Mouse (Mus musculus): ENCODE measurements around the gene Wipi2. TPM values are rescaled to one million over a fixed set of nuclear protein-coding genes. Genes with fewer than 3 reads are reported as not detected.

Wipi2 gene
- polyA plus RNA-seq, 1 experiment from 2014 or later, result 52.7 TPM

- H3K9me3 ChIP-seq (ENCODE audit: control insufficient read depth, low read length), result no peaks in the 10 kb centered on the region
- no peak for ATAC-seq (replicated peaks; ENCODE audit: low FRiP score)
- no peak overlapping the region for H3K27ac ChIP-seq (ENCODE audit: low read depth, low read length)
- peaks cover 24% of the 10 kb centered on the region for H3K27me3 ChIP-seq (replicated peaks; ENCODE audit: control insufficient read depth, insufficient read depth, low read length)
- no peaks in the 10 kb centered on the region for H3K4me1 ChIP-seq (replicated peaks; ENCODE audit: control insufficient read depth, insufficient read depth, low read length)
- no peak for DNase-seq (ENCODE audit: low spot score)
- no peak overlapping the region for H3K4me3 ChIP-seq (ENCODE audit: low read depth, low read length)
- H3K9ac ChIP-seq (ENCODE audit: low read depth, low read length), result no peak overlapping the region
- no peak overlapping the region for H3K4me2 ChIP-seq
- H3K36me3 ChIP-seq (ENCODE audit: control insufficient read depth, insufficient read depth, low read length), result no peaks in the 10 kb centered on the region
- WGBS, result 74% methylated on average over 7 of the region's 7 CpGs
Measured at GRCm38 (mm10) chr5:142604379-142604778, 23.1 kb upstream of the Wipi2 start.

GRCm38 (mm10) chr5:142605288-142605687, 22.2 kb upstream of the Wipi2 start:
- DNase-seq (ENCODE audit: low spot score) (no peak), ATAC-seq (replicated peaks; ENCODE audit: low FRiP score) (no peak)
- Histone ChIP-seq H3K9ac (ENCODE audit: low read depth, low read length) (no peak overlapping the region), H3K4me2 (peak overlapping the region; percentile 10; the same call in 1 of the 2 replicates), H3K27me3 (replicated peaks; ENCODE audit: control insufficient read depth, insufficient read depth, low read length) (peaks cover 32% of the 10 kb centered on the region), H3K4me1 (replicated peaks; ENCODE audit: control insufficient read depth, insufficient read depth, low read length) (no peaks in the 10 kb centered on the region), H3K9me3 (ENCODE audit: control insufficient read depth, low read length) (no peaks in the 10 kb centered on the region), H3K27ac (ENCODE audit: low read depth, low read length) (no peak overlapping the region), H3K4me3 (ENCODE audit: low read depth, low read length) (no peak overlapping the region), H3K36me3 (ENCODE audit: control insufficient read depth, insufficient read depth, low read length) (no peaks in the 10 kb centered on the region)
- WGBS, result 86% methylated on average over 12 of the region's 12 CpGs

DNA sequence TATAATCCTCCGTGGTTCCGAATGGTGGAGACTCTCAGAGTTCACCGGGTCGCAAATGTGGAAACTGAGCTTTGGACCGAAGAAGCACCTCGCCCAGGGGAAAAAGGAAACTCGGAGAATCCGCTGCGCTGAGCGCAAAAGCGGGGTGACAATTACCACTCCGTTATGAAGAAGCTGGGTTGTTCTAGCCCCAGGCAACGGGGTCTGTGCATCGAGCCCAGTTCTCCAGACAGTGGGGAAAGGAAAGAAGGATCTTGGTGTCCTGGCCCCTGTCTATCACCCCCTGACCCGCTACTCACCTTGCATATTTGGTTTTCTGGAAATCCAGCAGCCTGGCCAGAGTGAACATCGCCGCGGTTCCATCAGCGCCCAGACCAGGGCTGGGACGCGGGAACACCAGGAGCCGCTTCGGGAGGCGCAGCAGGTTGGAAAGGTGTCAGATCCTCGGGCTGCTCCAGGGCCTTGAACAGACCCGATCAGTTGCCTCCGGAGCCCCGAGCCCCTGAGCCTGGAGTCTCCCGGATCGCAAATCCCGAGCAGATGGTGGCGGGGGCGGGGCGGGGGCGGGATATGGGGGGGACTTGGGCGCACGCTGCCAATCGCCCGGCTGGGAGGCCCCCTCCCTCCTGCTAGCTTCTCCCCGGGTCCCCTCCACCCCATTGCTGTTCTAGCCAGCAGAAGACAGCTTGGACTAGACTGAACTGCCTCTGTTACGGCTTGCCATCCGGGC, 19.1 kb upstream of the Wipi2 start, which contains the start of gene Mmd2:
Gene Mmd2, minus strand, starts transcription at position 542 of the 730 bp plus-strand sequence.
- no peaks in the 10 kb centered on the region for H3K36me3 ChIP-seq (ENCODE audit: control insufficient read depth, insufficient read depth, low read length)
- H3K4me3 ChIP-seq (ENCODE audit: low read depth, low read length), result peak within 1 kb of the TSS; percentile 50
- H3K27me3 ChIP-seq (replicated peaks; ENCODE audit: control insufficient read depth, insufficient read depth, low read length), result peaks cover 32% of the 10 kb centered on the region
- H3K4me1 ChIP-seq (replicated peaks; ENCODE audit: control insufficient read depth, insufficient read depth, low read length), result no peaks in the 10 kb centered on the region
- DNase-seq (ENCODE audit: low spot score) (peak; percentile 40), ATAC-seq (replicated peaks; ENCODE audit: low FRiP score) (0 out of 2 replicates have a peak, but pooled peaks have one; percentile 20)
- H3K4me2 ChIP-seq, result peak within 1 kb of the TSS; percentile 53
- no peak within 1 kb of the TSS for H3K27ac ChIP-seq (ENCODE audit: low read depth, low read length)
- no peaks in the 10 kb centered on the region for H3K9me3 ChIP-seq (ENCODE audit: control insufficient read depth, low read length)
- WGBS, result 4% methylated on average over 42 of the region's 42 CpGs
- H3K9ac ChIP-seq (ENCODE audit: low read depth, low read length), result peak within 1 kb of the TSS; percentile 57; the same call in 1 of the 2 replicates

GRCm38 (mm10) chr5:142608989-142609325, 18.5 kb upstream of the Wipi2 start:
- ATAC-seq (replicated peaks; ENCODE audit: low FRiP score) (no peak), DNase-seq (ENCODE audit: low spot score) (no peak)
- peaks cover 32% of the 10 kb centered on the region for H3K27me3 ChIP-seq (replicated peaks; ENCODE audit: control insufficient read depth, insufficient read depth, low read length)
- peak overlapping the region; percentile 53 for H3K4me2 ChIP-seq
- no peaks in the 10 kb centered on the region for H3K9me3 ChIP-seq (ENCODE audit: control insufficient read depth, low read length)
- 19% methylated on average over 4 of the region's 4 CpGs for WGBS
- no peak overlapping the region for H3K9ac ChIP-seq (ENCODE audit: low read depth, low read length)
- H3K36me3 ChIP-seq (ENCODE audit: control insufficient read depth, insufficient read depth, low read length), result no peaks in the 10 kb centered on the region
- peak overlapping the region; percentile 50 for H3K4me3 ChIP-seq (ENCODE audit: low read depth, low read length)
- no peaks in the 10 kb centered on the region for H3K4me1 ChIP-seq (replicated peaks; ENCODE audit: control insufficient read depth, insufficient read depth, low read length)
- no peak overlapping the region for H3K27ac ChIP-seq (ENCODE audit: low read depth, low read length)

DNA sequence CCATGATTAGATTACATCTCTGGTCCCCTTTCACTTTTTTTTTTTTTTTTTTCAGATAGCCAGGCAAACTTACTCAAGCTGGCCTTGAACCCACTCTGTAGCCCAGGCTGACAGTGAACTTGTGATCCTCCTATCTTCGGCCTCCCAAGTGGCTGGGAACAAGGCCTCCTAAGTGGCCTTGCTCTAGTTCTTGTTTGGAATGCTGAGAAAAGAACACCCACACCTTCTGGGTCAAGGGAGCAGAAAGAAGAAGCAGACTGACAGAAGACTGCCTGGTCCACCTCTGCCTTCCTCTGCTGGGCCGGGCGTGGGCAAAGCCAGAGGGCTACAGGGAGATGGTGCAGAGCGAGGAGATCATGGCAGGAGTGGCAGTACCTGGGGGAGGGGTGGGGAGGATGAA, 17.1 kb upstream of the Wipi2 start:
- DNase-seq (ENCODE audit: low spot score) (no peak), ATAC-seq (replicated peaks; ENCODE audit: low FRiP score) (no peak)
- Histone ChIP-seq H3K9ac (ENCODE audit: low read depth, low read length) (no peak overlapping the region), H3K9me3 (ENCODE audit: control insufficient read depth, low read length) (no peaks in the 10 kb centered on the region), H3K4me1 (replicated peaks; ENCODE audit: control insufficient read depth, insufficient read depth, low read length) (no peaks in the 10 kb centered on the region), H3K4me3 (ENCODE audit: low read depth, low read length) (no peak overlapping the region), H3K36me3 (ENCODE audit: control insufficient read depth, insufficient read depth, low read length) (no peaks in the 10 kb centered on the region), H3K27ac (ENCODE audit: low read depth, low read length) (no peak overlapping the region), H3K27me3 (replicated peaks; ENCODE audit: control insufficient read depth, insufficient read depth, low read length) (peaks cover 32% of the 10 kb centered on the region), H3K4me2 (no peak overlapping the region)
- WGBS, result 70% methylated on average over 4 of the region's 4 CpGs

GRCm38 (mm10) chr5:142614513-142614912, 13.0 kb upstream of the Wipi2 start:
- no peaks in the 10 kb centered on the region for H3K4me1 ChIP-seq (replicated peaks; ENCODE audit: control insufficient read depth, insufficient read depth, low read length)
- no peak overlapping the region for H3K9ac ChIP-seq (ENCODE audit: low read depth, low read length)
- peak; percentile 47 for ATAC-seq (replicated peaks; ENCODE audit: low FRiP score)
- no peaks in the 10 kb centered on the region for H3K9me3 ChIP-seq (ENCODE audit: control insufficient read depth, low read length)
- no peak overlapping the region for H3K4me3 ChIP-seq (ENCODE audit: low read depth, low read length)
- H3K27ac ChIP-seq (ENCODE audit: low read depth, low read length), result 0 out of 2 replicates have a peak overlapping the region, but pooled peaks have one; percentile 26
- 66% methylated on average over 3 of the region's 3 CpGs for WGBS
- no peak overlapping the region for H3K4me2 ChIP-seq
- DNase-seq (ENCODE audit: low spot score), result no peak
- peaks cover 6% of the 10 kb centered on the region; the same call in 1 of the 2 replicates for H3K27me3 ChIP-seq (replicated peaks; ENCODE audit: control insufficient read depth, insufficient read depth, low read length)
- H3K36me3 ChIP-seq (ENCODE audit: control insufficient read depth, insufficient read depth, low read length), result no peaks in the 10 kb centered on the region

GRCm38 (mm10) chr5:142615638-142616037, 11.9 kb upstream of the Wipi2 start:
- no peak for DNase-seq (ENCODE audit: low spot score)
- H3K36me3 ChIP-seq (ENCODE audit: control insufficient read depth, insufficient read depth, low read length), result no peaks in the 10 kb centered on the region
- H3K27me3 ChIP-seq (replicated peaks; ENCODE audit: control insufficient read depth, insufficient read depth, low read length), result no peaks in the 10 kb centered on the region
- H3K27ac ChIP-seq (ENCODE audit: low read depth, low read length), result no peak overlapping the region
- ATAC-seq (replicated peaks; ENCODE audit: low FRiP score), result no peak
- no peaks in the 10 kb centered on the region for H3K9me3 ChIP-seq (ENCODE audit: control insufficient read depth, low read length)
- H3K4me1 ChIP-seq (replicated peaks; ENCODE audit: control insufficient read depth, insufficient read depth, low read length), result no peaks in the 10 kb centered on the region
- 76% methylated on average over 4 of the region's 4 CpGs for WGBS
- H3K4me2 ChIP-seq, result no peak overlapping the region
- H3K9ac ChIP-seq (ENCODE audit: low read depth, low read length), result no peak overlapping the region
- no peak overlapping the region for H3K4me3 ChIP-seq (ENCODE audit: low read depth, low read length)

GRCm38 (mm10) chr5:142616326-142616725, 11.2 kb upstream of the Wipi2 start:
- no peaks in the 10 kb centered on the region for H3K9me3 ChIP-seq (ENCODE audit: control insufficient read depth, low read length)
- H3K4me2 ChIP-seq, result no peak overlapping the region
- 43% methylated on average over 6 of the region's 6 CpGs for WGBS
- no peak for ATAC-seq (replicated peaks; ENCODE audit: low FRiP score)
- H3K4me1 ChIP-seq (replicated peaks; ENCODE audit: control insufficient read depth, insufficient read depth, low read length), result no peaks in the 10 kb centered on the region
- DNase-seq (ENCODE audit: low spot score), result no peak
- no peak overlapping the region for H3K4me3 ChIP-seq (ENCODE audit: low read depth, low read length)
- no peak overlapping the region for H3K27ac ChIP-seq (ENCODE audit: low read depth, low read length)
- no peaks in the 10 kb centered on the region for H3K27me3 ChIP-seq (replicated peaks; ENCODE audit: control insufficient read depth, insufficient read depth, low read length)
- H3K9ac ChIP-seq (ENCODE audit: low read depth, low read length), result no peak overlapping the region
- H3K36me3 ChIP-seq (ENCODE audit: control insufficient read depth, insufficient read depth, low read length), result no peaks in the 10 kb centered on the region

GRCm38 (mm10) chr5:142619866-142620265, 7.6 kb upstream of the Wipi2 start:
- WGBS, result 25% methylated on average over 5 of the region's 5 CpGs
- no peak for DNase-seq (ENCODE audit: low spot score)
- Histone ChIP-seq H3K27me3 (replicated peaks; ENCODE audit: control insufficient read depth, insufficient read depth, low read length) (no peaks in the 10 kb centered on the region), H3K9me3 (ENCODE audit: control insufficient read depth, low read length) (no peaks in the 10 kb centered on the region), H3K4me1 (replicated peaks; ENCODE audit: control insufficient read depth, insufficient read depth, low read length) (no peaks in the 10 kb centered on the region), H3K4me2 (no peak overlapping the region), H3K36me3 (ENCODE audit: control insufficient read depth, insufficient read depth, low read length) (no peaks in the 10 kb centered on the region), H3K9ac (ENCODE audit: low read depth, low read length) (no peak overlapping the region), H3K4me3 (ENCODE audit: low read depth, low read length) (no peak overlapping the region), H3K27ac (ENCODE audit: low read depth, low read length) (no peak overlapping the region)
- no peak for ATAC-seq (replicated peaks; ENCODE audit: low FRiP score)
